ENCODE assay signal across 8 mouse cellular contexts in the genomic region with DNA sequence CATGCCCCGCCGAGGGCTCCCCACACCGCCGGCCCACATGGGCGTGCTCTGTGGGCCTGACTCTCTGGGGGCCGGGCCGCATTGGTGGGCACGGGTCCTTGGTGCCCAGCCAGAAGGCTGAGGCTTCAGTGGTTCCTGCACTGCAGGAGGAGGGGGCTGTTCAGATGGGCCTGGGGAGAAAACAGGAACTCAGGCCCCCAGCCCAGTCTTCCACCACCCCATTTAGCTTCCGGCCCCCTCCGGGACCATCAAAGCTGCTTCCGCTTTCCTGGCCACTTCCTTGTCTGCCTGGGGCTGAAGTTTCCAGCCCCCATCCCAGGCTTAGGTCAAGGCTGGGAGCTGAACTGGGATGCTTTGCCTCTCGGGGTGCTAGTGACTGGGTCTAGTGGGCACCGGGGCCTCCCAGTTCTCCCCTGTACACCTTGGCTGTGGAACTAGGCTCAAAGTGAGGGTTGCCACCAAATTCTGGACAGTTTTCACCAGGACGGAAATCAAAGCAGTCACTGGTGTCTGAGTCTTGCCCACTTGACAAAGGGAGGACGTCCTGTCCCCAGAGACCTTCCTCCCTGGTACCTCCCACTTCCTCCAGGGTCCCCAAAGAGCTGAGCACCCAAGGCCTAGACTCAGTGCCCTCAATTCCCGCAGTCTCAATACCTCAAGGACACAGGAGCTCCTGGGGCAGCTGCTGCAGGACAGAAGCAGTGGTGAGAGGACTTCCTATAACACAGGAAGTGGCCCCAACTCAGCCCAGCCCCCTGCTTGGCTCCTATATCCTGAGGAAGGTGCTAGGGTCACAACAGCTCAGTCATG. TPM values are rescaled to one million over a fixed set of nuclear protein-coding genes. Genes with fewer than 3 reads are reported as not detected.
A peak's percentile ranks its signal among the peaks of the same experiment; 100 is the strongest.
DNase-seq lines count a peak whose midpoint lies in the region; ATAC-seq lines count a peak whose summit lies in the region.

No protein-coding gene starts in this region.

- peaks cover 41% of the 10 kb centered on the region for H3K36me3 ChIP-seq in limb, embryonic 12.5 days

- H3K4me1 ChIP-seq in limb, embryonic 12.5 days (replicated peaks) = peaks cover 32% of the 10 kb centered on the region

- peak overlapping the region; percentile 70 for H3K4me2 ChIP-seq in limb, embryonic 12.5 days

- intact Hi-C loops in heart, postnatal 25 days (cut with DNase I) = loop anchor here (5.0 kb wide), 1 partner anchor 49 kb away; a partner anchor contains a TSS

- ATAC-seq in activated CD4-positive, CD25-positive, alpha-beta regulatory T cell, adult 4 months = peak; percentile 16
- ATAC-seq in limb, embryonic 12.5 days (ENCODE audit: insufficient number of reproducible peaks, insufficient read depth, low FRiP score, low TSS enrichment, low read depth) = no peak

- H3K9me3 ChIP-seq in limb, embryonic 12.5 days = no peaks in the 10 kb centered on the region

- H3K9ac ChIP-seq in limb, embryonic 12.5 days (replicated peaks) = peak overlapping the region; percentile 27; the same call in 1 of the 2 replicates

- peak; percentile 54 to 79 for DNase-seq in adrenal gland, adult (ENCODE audit: inconsistent age in 2 of 2, low spot score in 1 of 2)
- no peak for DNase-seq in adrenal gland, postnatal 10 days
- peak; percentile 47 for DNase-seq in heart, postnatal 25 days (ENCODE audit: low spot score)
- peak; percentile 56 to 62 for DNase-seq in natural killer cell, adult 2 months (ENCODE audit: low spot score in 2 of 2)
- no peak for DNase-seq in adipocyte (ENCODE audit: low spot score)
- no peak for DNase-seq in urinary bladder, postnatal 10 days (ENCODE audit: low spot score)

- H3K4me3 ChIP-seq in limb, embryonic 12.5 days (replicated peaks) = peak overlapping the region; percentile 18

- WGBS in limb, embryonic 12.5 days = 80% methylated on average over 16 of the region's 16 CpGs

- H3K27me3 ChIP-seq in limb, embryonic 12.5 days = 0 out of 2 replicates have a peak, but pooled peaks cover 5% of the 10 kb centered on the region

- H3K27ac ChIP-seq in limb, embryonic 12.5 days = peak overlapping the region; percentile 53; the same call in 1 of the 2 replicates

RNA-seq across cellular contexts. Expression of a gene that starts 2.4 kb away (rescaled TPM):
- total RNA-seq in adrenal gland, postnatal 10 days (2021) = 10 to 100 TPM; 52.5 to 68.0 TPM
- 10 to 100 TPM; 22.3 to 22.4 TPM for polyA plus RNA-seq in activated CD4-positive, CD25-positive, alpha-beta regulatory T cell, adult 4 months (2017; shearing (Covaris generic))
- total RNA-seq in heart, postnatal 25 days (2021) = 10 to 100 TPM; 23.3 to 31.3 TPM
- polyA plus RNA-seq in limb, embryonic 12.5 days (2016; fragmentation: Nextera tagmentation; extraction: Ambion mirVana) = 26.5 and 27.6 TPM in 2 replicates

RNA-seq across cellular contexts. Expression of a gene that starts 23.9 kb away (rescaled TPM):
- 10 to 100 TPM; 54.1 to 55.7 TPM for total RNA-seq in adrenal gland, postnatal 10 days (2021)
- 100 to 1,000 TPM in 1 of 2 experiments, 10 to 100 TPM in 1; 96.1 to 107 TPM for polyA plus RNA-seq in activated CD4-positive, CD25-positive, alpha-beta regulatory T cell, adult 4 months (2017; shearing (Covaris generic))
- 10 to 100 TPM; 22.7 to 29.9 TPM for total RNA-seq in heart, postnatal 25 days (2021)
- polyA plus RNA-seq in limb, embryonic 12.5 days (2016; fragmentation: Nextera tagmentation; extraction: Ambion mirVana) = 44.7 and 45.9 TPM in 2 replicates

RNA-seq across cellular contexts. Expression of a gene that starts 27.4 kb away (rescaled TPM):
- 10 to 100 TPM; 49.2 to 50.6 TPM for total RNA-seq in adrenal gland, postnatal 10 days (2021)
- polyA plus RNA-seq in activated CD4-positive, CD25-positive, alpha-beta regulatory T cell, adult 4 months (2017; shearing (Covaris generic)) = 1 to 10 TPM; 7.8 to 9.2 TPM
- 10 to 100 TPM; 24.0 to 30.4 TPM for total RNA-seq in heart, postnatal 25 days (2021)
- 19.4 and 19.6 TPM in 2 replicates for polyA plus RNA-seq in limb, embryonic 12.5 days (2016; fragmentation: Nextera tagmentation; extraction: Ambion mirVana)

RNA-seq across cellular contexts. Expression of a gene that starts 27.6 kb away (rescaled TPM):
- 10 to 100 TPM; 54.8 to 85.4 TPM for total RNA-seq in adrenal gland, postnatal 10 days (2021)
- 10 to 100 TPM; 20.6 to 21.7 TPM for polyA plus RNA-seq in activated CD4-positive, CD25-positive, alpha-beta regulatory T cell, adult 4 months (2017; shearing (Covaris generic))
- total RNA-seq in heart, postnatal 25 days (2021) = 10 to 100 TPM; 17.8 to 18.0 TPM
- 35.9 and 38.3 TPM in 2 replicates for polyA plus RNA-seq in limb, embryonic 12.5 days (2016; fragmentation: Nextera tagmentation; extraction: Ambion mirVana)

RNA-seq across cellular contexts. Expression of a gene that starts 43.0 kb away (rescaled TPM):
- total RNA-seq in adrenal gland, postnatal 10 days (2021) = not detected
- polyA plus RNA-seq in activated CD4-positive, CD25-positive, alpha-beta regulatory T cell, adult 4 months (2017; shearing (Covaris generic)) = 1 to 10 TPM; 1.5 to 2.8 TPM
- total RNA-seq in heart, postnatal 25 days (2021) = not detected
- polyA plus RNA-seq in limb, embryonic 12.5 days (2016; fragmentation: Nextera tagmentation; extraction: Ambion mirVana) = 0.40 TPM in 1 of 2 replicates, not detected in the other

Comparison
In these comparisons a context has a peak if more than half of its experiments do, and no peak if none do; other contexts are left out.
1. DNase-seq: peak in adrenal gland, adult (2 of 2), heart, postnatal 25 days (single experiment) and natural killer cell, adult 2 months (2 of 2); none in adrenal gland, postnatal 10 days (single experiment), adipocyte (single experiment) and urinary bladder, postnatal 10 days (single experiment).